Mouse (Mus musculus): ENCODE measurements around the gene Hdgfl2.
A peak's percentile ranks its signal among the peaks of the same experiment; 100 is the strongest.

The Hdgfl2 gene

DNA sequence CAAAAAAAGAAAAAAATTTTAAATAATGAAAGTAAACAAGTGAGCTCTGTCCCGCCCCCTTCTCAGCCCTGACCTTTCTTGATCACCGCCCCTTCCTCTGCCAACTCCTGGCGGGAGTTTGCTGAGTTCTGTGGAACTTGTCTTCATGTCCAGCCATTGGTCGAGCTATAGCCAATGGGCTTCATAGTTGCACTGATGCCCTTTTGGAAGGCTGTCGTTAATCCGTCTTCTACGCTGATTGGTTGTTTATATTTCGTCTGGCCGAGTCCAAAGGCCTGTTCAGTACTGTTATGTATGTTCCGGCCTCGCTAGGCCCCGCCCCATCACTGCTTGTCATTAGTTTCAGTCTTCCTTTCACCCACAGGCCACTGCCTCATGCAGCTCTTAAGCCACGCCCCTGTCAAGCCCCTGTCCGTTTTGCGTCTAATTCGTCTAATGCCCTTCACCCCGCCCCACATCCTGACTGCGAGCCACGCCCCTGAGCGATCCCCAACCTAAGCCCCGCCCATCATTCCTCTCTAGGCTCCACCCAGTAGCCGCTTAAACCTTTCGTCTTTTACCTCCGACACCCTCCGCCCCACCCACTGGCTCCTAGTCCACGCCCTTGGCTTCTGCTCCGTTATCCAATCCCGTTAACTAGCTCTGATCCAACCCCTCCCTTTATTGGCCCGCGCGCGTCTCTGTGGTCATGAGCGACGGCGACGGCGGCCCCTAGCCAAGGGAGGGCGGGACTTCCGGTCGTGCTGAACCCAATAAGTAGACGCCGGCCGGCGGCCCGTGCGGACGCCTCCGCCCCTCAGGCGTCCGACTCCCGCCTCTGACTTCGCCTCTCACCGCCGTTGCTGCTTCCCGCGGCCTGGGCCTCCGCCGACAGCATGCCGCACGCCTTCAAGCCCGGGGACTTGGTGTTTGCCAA is at the start of gene Hdgfl2:
TSS of gene Hdgfl2 (plus strand) at position 755 of the 916 bp plus-strand sequence.
- DNase-seq, result peak; percentile 100

DNA sequence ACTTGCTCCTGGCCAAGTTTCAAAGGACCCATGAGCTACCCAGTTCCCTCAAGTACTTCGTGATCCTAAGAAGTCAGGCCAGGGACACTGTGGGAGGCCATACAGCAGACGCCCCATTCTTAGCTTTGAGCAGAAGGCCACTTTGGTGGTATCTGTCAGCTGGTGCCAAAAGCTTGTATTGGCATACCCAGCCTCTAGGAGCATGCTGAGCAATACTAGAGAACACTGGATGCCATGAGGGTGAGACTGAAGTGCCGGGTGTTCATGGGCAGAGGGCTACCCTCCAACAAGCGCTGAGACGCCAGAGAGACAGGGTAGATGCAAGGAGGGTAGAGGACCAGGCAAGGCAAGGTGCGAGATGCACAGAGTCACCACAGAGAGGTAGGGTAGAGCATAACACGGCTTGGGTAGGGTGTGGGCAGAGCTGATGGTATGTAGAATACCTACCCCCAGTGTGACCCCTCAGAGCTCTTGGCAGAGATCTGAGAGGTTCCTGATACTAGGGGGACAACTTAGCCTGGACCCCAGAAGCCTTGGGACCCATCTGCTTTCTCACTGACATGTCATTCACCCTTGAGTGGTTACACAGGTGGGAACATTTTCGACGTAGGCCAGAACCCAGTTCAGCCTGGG is 49.1 kb upstream of the Hdgfl2 start:
- no peak for DNase-seq

DNA sequence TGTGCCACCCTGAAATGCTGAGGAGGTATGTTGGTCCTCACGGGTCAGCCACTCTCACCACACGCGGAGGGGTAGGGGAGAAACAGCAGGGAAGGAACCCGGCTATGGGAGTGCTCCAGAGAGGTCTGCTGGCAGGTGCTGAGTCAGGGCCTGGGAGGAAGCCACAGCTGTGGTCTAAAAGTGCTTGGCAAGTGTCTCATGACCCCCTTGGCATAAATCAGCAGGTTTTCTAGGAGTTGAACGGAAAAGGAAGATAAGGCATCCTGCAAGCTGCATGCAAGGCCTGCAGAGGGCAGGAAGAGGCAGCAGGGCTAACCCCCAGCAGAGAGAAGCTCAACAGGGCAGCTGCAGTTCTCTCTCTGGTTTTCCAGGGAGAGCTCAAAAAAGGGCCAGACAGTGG is 48.5 kb upstream of the Hdgfl2 start:
- DNase-seq, result peak; percentile 35 to 49

DNA sequence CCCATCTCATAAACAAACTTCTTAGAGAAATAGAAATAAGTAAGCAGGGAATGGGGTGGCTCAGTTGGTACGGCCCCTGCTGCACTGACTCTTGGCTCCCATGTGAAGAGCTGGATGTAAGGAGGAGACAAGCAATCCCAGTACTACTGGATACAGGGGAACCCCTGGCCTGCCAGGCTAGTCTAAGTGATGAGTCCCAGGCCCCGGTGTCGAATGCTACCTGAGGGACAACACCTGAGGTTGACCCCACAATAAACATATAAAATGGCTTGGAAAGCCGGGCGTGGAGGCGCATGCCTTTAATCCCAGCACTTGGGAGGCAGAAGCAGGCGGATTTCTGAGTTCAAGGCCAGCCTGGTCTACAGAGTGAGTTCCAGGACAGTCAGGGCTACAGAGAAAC is 48.0 kb upstream of the Hdgfl2 start:
- no peak for DNase-seq

DNA sequence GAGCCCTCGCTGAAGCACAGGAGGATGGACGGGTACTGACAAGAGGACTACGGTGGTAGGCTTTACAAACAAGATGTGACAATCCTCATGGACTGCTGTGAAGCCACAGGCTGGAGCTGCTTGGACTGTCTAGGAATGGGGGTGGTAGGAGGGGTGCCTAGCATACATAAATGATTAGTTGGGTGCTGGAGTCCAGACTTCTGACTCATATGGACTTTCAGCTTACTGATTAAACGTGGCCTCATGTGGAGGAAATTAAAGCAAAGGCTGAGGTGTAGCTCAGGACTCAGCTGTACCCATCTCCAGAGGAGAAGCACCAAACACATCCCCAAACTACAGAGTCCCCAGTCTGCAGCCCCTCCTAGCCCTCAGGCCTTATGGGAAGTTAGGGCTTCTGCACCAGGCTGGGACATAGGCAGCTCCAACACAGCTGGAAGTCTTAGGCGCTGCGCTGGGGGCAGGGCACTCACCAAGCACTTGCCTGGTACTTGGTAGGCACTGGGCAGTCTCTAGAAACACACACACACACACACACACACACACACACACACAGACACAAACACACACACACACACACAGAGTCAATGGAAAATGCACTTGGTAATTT is 47.2 kb upstream of the Hdgfl2 start:
- DNase-seq, result no peak

DNA sequence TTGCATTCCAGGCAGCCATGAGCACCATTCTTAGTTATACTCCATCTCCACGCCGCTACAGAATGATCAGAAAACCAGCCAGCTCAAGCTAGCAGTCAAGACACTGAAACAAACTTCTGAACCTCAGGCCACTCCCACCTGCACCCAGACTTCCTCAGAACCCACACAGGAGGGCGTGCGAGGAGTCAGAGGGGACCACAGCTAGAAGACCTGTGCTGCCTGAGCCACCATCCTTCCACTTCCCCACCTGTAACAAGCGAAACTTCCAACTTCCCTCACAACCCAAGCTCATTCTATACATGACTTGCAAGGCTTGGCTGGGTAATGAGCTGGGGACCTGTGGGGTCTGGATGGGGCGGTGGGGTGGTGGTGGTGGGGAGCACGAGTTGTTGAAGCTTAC is 46.6 kb upstream of the Hdgfl2 start:
- no peak for DNase-seq

DNA sequence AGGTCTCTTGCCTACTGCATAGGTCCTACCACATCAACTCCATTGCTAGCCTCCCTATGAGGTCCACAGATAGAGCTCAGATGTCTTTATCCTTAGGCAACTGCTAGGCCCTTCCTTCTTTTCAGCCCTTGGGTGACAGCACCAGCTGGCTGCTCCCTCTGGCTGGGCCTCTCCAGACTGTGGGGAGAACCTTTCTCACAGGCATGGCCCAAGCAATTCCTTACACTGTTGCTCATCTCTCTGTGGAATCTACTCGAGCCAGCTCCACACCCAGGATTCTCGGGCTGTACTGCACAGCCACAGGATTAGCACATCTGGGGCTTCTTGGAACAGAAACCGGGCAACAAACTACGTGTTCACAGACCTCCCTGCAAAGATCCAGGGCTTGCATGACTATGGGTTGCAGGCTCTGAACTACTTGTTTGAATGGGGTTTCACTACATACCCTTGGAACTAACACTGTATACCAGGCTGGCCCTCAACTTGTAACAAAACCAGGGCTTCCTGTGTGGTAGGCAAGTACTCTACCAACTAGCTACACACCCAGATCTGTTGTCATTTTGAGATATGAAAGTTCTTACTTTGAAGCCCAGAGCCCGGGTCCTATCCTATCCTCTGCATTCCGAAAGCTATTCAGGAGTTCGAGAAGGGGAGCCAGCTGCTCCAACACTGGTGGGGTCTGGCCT is 45.3 kb upstream of the Hdgfl2 start:
- DNase-seq, result no peak

DNA sequence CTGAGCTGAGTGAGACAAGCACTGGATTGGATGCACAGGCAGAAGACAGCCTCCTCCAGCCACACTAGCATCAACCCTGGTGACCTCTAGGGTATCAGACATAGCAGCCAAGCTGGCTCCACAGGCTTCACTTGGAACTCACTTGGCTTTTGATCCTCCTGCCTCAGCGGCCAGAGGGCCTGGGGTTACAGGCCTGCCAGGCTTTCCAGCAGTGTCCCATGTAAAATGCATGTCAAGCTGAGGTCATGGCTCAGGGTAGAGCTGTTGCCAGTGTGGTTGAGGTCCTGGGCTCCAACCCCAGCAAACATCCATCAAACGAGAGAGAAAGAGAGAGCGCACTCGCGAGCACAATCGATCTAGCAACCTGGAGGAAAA is 44.7 kb upstream of the Hdgfl2 start:
- DNase-seq, result no peak

DNA sequence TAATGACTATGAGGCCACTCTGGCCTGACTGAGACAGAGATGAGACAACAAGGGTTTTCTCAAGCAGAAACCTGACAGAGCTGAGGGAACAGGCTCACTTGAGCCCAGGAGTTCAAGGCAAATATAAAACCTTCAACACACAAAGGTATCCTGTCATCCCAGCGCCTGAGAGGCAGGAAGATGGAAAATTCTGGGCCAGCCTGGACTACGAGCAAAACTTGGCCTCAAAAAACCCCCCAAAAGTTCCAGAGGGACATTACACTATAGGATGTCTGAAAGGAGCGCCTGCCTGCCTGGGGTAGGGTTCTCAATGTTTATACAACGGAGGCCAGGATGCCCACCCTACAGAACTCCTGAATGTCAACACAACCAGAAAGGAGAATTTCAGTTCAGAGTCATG is 44.2 kb upstream of the Hdgfl2 start:
- DNase-seq, result no peak

DNA sequence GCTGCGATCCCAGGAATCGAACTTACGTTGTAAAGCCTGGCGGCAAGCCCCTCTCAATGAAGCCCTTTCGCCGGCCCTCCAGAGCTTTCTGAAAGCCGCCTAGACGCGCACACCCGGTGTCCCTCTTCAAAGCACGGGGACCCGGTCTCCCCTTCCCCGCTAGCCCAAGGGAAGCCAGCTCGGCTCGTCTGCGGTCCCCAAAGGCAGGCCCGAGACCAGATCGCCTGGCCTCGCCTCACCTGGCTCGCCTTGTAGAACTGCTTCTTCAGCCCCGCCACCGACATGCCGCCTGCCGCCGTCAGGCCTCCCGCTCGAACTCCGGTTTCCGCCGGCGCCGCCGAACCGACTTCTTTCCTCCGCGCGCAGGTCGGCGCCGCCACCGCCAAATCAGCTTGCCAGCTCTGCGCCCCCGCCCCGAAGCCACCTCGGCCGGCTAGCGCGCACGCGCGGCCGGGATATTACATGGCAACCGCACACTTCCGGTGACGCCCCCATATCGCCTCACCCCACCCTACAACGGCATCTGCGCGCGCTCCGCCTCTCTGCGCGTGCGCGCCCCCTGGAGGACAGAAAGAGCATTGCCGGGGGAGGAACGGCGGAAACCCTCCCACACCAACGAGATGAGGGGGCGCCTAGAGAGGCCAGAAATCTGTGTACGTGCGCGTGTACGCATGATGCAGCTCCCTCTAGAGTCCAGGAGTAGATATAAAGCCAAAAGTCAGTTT is 43.1 kb upstream of the Hdgfl2 start, which contains the start of gene Sh3gl1:
TSS of gene Sh3gl1 (minus strand) at position 460 of the 725 bp plus-strand sequence.
- peak; percentile 98 to 99 for DNase-seq

DNA sequence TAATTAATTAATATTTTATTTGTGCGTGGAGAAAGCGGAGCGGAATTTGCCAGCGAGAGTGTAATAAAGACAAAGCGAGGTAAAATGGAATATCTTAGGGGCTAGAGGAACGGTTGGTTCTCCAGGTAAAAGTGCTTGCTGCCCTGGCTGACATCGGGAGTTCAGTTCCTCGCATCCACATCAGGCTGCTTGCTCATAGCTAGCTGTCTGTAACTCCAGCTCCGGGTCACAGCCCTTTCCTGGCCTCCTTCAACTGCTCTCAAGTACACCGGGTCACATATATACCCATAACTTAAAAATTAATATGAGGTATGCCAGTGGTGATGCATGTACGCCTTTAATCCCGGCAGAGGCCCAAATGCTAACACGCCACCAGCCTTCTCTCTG is 42.5 kb upstream of the Hdgfl2 start:
- DNase-seq, result no peak

DNA sequence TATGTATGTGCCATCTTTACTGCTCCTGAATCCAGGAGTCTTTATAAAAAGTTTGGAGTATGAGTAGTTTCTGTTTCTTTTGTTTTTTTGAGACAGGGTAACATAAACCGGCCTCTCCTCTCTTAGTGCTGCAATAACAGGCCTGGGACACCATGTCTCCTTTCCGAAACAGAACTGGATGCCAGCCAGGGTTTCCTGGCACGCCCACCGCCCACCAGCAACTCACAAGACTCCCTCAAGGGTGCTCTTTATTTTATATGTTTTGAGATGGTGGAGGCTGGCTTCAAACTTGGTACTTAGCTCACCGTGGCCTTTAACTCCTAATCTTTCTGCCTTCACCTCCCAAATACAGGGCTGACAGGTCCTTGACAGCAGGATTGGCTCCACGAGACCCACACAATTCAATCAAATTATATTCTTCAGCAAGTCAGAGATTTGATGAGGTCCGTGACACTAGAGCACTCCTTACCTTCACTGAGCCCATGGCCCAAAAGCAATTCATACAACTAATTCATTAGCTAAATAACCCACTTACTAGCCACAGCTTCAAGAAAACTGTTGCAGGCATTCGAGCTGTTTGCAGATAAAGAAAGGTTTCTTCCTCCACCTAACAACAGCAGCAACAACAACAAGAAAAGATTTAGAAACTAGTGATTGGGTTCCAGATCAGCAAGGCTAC is 40.7 kb upstream of the Hdgfl2 start:
- no peak for DNase-seq

DNA sequence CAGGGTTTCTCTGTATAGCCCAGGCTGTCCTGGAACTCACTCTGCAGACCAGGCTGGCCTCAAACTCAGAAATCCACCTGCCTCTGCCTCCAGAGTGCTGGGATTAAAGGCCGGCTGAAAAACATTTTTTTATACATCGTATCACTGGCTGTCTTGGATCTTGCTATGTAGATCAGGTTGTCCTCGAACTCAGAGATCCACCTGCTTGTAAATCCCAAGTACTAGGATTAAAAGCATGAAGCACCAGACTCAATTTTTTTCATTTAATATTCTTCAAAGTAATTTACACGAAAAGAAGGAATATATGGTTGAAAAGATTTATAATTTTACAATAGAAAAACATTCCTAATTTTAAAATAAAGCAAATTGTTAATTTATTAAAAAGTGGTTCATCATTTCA is 40.1 kb upstream of the Hdgfl2 start:
- DNase-seq, result no peak

DNA sequence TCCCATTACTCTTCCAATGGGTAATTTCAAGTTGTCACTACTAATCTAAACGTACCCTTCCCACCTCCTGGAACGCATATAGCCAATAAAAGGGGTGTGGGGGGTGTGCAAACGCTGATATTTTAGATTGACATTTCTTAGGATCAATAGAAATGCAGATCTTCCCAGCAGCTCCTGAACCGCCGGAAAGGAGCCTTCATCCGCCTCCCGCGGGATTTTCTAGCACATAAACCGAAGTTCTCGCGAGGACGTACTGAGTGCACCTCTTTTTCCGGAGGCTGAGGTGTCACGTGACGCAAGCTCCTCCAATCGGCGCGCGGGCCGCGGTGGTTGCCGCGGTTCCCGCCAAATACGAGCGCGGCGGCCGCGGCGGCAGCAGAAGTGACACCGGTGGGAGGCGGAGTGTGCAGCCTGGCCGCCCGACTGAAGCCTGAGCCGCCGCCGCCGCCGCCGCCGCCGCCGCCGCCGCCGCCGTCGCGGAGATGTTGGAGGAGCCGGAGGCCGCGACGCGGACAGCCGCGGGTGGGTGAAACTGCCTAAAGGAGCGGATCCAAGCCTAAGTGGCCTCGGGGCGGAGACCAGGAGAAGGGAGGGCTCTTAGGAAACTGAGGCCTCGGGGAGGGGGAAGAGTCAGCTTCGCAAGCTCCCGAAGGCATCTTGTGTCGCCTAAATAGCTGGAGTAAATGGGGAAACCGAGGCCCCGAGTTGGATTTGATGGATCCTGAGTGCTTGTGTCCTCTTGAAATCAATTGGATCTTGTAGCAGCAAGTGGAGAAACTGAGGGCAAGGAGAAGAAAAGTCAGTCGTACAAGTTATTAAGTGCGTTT is 39.2 kb upstream of the Hdgfl2 start, which contains the start of gene Chaf1a:
TSS of gene Chaf1a (plus strand) at position 410 of the 827 bp plus-strand sequence.
- DNase-seq, result peak; percentile 98 to 99

DNA sequence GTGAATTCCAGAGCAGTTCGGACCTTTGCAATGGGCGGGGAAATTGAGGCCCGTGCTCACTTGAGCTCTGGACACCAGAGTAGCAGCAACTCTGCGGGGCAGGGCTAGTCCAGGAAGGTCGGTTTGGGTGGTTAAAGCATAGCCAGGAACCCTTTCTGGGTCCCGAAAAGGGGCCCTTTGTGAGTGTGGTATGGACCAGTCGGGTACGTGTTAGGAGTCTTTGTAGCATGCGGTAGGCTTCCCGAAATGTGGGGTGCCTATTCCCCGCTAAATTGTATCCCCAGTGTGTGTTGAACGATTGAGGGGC is 38.6 kb upstream of the Hdgfl2 start:
- no peak for DNase-seq

DNA sequence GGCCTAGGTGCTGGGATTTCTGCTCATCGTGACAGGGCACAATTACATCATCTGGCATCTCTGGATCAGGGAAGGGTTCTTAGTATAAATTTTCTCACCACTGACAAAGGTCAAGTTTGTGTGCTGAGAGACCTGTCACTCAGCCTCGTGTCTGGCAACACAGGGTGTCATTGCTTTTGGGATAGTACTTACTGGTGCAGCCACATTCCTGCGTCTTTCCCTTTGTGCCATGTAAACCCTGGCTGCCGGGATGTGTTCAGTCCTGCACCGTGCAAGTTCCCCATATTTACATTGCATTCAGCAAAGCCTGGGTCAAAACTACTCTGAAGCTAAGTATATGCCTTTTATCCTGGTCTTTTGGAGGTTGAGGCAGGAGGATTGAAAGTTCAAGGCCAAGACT is 28.1 kb upstream of the Hdgfl2 start:
- DNase-seq, result no peak

DNA sequence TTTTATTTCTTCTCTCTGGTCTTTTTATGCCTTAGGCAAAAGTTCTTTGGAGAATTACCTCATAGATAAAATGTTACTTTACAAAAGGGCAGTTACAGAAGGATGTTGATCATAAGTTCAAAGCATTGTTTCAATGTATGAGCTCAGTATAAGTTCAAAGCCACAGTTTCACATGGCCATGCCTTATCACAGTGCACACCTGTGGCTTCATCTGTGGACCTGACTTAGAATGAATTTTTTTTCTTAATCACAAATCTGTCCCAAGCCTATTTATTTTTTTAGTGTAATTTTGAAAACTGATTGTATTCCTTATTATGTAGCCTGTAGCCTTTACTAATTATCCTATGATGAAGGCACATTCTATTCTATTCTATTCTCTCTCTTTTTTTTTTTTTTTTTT is 24.5 kb upstream of the Hdgfl2 start:
- no peak for DNase-seq

DNA sequence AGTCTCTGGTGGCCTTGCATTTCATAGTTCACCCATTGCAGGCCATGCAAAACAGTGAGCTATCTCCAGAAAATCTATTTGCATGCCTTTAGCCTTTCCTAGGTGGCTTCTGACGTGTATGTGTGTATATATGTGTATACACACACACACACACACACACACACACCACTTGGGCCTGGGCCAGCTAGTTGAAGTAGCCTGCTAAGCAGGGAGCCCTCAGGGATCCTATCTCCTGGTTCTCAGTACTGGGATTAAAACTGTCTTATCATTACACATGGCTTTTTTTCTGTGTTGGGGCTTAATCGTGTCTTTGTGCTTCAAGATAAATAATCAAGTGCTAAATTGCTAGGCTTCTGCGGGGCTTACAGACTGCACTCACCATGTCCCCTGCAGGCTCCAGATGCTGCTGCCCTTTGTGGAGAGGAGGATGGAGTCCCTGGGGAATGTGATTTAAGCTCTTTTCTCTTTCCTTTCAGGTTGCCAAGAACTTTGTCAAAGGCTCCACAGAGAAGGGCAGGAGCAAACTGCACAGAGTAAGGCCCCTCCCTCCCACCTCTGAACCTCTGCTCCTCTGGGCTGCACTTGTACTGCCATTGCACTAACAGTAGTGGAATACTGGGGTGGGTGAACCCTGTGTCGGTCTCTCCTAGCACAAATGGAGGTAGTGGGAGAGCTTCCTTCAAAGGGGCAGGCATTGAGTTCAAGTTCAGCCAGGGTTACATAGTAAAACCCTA is 23.3 kb upstream of the Hdgfl2 start:
- no peak for DNase-seq

DNA sequence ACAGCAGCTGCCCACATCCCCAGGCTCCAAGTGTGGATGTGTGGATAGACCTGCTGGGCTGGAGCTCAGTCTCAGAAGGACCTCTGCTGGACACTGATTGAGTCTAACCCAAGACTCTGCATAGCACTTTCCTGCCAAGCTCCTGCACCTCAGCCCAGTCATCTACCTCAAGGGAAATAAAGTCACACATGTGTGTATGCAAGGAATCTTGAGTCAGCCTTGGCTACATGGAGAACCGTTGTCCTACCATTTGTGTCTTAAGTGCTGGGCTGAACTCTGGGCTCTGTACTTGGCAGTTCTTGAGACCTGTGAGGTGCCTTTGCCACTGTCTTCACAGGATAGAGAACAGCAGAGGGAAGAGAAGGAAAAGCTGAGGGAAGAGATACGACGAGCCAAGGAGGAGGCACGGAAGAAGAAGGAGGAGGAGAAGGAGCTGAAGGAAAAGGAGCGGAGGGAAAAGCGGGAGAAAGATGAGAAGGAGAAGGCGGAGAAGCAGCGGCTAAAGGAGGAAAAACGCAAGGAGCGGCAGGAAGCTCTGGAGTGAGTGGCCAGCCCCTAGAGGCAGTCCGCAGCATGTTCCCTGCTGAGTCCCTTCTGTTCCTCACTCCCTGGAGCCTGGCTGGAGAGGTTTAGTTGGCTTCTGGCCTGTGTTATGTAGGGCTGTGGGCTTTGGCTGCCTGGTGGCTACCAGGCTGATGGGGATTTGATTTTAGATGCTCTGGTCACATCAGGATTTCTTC is 21.9 kb upstream of the Hdgfl2 start:
- no peak for DNase-seq

DNA sequence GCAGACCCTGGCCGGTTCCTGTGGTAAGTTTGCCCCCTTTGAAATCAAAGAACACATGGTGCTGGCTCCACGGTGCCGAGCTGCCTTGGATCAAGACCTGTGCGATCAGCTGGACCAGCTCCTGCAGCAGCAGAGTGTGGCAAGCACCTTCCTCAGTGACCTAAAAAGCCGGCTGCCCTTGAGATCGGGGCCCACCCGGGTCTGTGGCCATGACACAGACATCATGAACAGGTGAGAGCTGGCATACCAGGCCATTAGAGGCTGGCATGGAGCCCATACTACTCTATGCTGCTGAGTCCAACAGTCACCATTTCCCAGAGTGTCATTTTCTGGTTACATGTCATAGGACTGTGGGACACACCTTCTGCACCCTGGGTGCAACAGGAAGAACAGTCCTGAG is 17.4 kb upstream of the Hdgfl2 start:
- no peak for DNase-seq

Data from lung, adult 18-20 months (tissue).